Mouse (Mus musculus): ENCODE measurements around the gene Hmx1.

The Hmx1 gene

GRCm38 (mm10) chr5:35398310-35398910, 9.5 kb downstream of the Hmx1 start:
- DNase-seq = no peak

GRCm38 (mm10) chr5:35399061-35399460, 10.2 kb downstream of the Hmx1 start:
- DNase-seq = no peak

GRCm38 (mm10) chr5:35399704-35400320, 10.9 kb downstream of the Hmx1 start:
- no peak for DNase-seq

GRCm38 (mm10) chr5:35401240-35401639, 12.3 kb downstream of the Hmx1 start:
- no peak for DNase-seq

- DNase-seq = no peak
These were observed 18.6 kb downstream of the Hmx1 start for GRCm38 (mm10) chr5:35407411-35407930.

GRCm38 (mm10) chr5:35411028-35411427, 22.1 kb downstream of the Hmx1 start:
- no peak for DNase-seq

- DNase-seq = no peak
These were observed 23.9 kb downstream of the Hmx1 start for GRCm38 (mm10) chr5:35412833-35413232.

GRCm38 (mm10) chr5:35417707-35418106, 28.8 kb downstream of the Hmx1 start:
- no peak for DNase-seq

- DNase-seq = no peak
These were observed 32.7 kb downstream of the Hmx1 start for GRCm38 (mm10) chr5:35421622-35422021.

- DNase-seq = no peak
These were observed 36.3 kb downstream of the Hmx1 start for GRCm38 (mm10) chr5:35425218-35425617.

- no peak for DNase-seq
These were observed 39.0 kb downstream of the Hmx1 start for GRCm38 (mm10) chr5:35427901-35428300.

- no peak for DNase-seq
These were observed 39.5 kb downstream of the Hmx1 start for GRCm38 (mm10) chr5:35428421-35428820.

- DNase-seq = no peak
These were observed 43.2 kb downstream of the Hmx1 start for GRCm38 (mm10) chr5:35432098-35432497.

- DNase-seq = no peak
These were observed 45.1 kb downstream of the Hmx1 start for GRCm38 (mm10) chr5:35434038-35434437.

- DNase-seq = no peak
These were observed 45.8 kb downstream of the Hmx1 start for GRCm38 (mm10) chr5:35434703-35435102.

- DNase-seq = no peak
These were observed 49.9 kb downstream of the Hmx1 start for GRCm38 (mm10) chr5:35438805-35439204.

GRCm38 (mm10) chr5:35440459-35440858, 51.6 kb downstream of the Hmx1 start:
- no peak for DNase-seq

- DNase-seq = no peak
These were observed 52.5 kb downstream of the Hmx1 start for GRCm38 (mm10) chr5:35441411-35441810.

GRCm38 (mm10) chr5:35444731-35445130, 55.8 kb downstream of the Hmx1 start:
- DNase-seq = no peak

GRCm38 (mm10) chr5:35447656-35448443, 58.9 kb downstream of the Hmx1 start:
- peak; percentile 64 for DNase-seq
